Mouse (Mus musculus) hindbrain, embryonic 14.5 days (tissue): ENCODE data around the gene Eif4e3. TPM values are rescaled to one million over a fixed set of nuclear protein-coding genes. Genes with fewer than 3 reads are reported as not detected.

Experiments
- ATAC-seq: fragments of 200-750 bp; cut with Nextera tagmentation; 2 replicates; pipeline ENCODE4 v1.8.0; 2017; ENCODE audit warnings: moderate number of reproducible peaks, mild to moderate bottlenecking, moderate TSS enrichment, moderate library complexity; ENCODE audit not compliant: low FRiP score
- DNase-seq: peaks from one replicate; pipeline ENCODE4 v3.0.0-alpha.2; 2015; ENCODE audit warnings: low spot score
- H3K27ac ChIP-seq: fragments of 300-500 bp; sonication (generic); 2 replicates; pipeline ENCODE4 v1.5.1; 2014; ENCODE audit warnings: mild to moderate bottlenecking, moderate library complexity
- H3K27me3 ChIP-seq: fragments of 300-500 bp; sonication (generic); 2 replicates; pipeline ENCODE4 v1.6.1; 2014; ENCODE audit warnings: mild to moderate bottlenecking, low read length, mixed read lengths; ENCODE audit not compliant: control insufficient read depth, insufficient read depth
- H3K36me3 ChIP-seq: fragments of 300-500 bp; sonication (generic); replicated peaks from 2 replicates; pipeline ENCODE4 v1.6.1; 2014; ENCODE audit not compliant: control insufficient read depth, insufficient read depth
- H3K4me1 ChIP-seq: fragments of 300-500 bp; sonication (generic); replicated peaks from 2 replicates; pipeline ENCODE4 v1.6.1; 2014; ENCODE audit warnings: antibody characterized with exemption, low read length, mixed read lengths; ENCODE audit not compliant: control insufficient read depth, insufficient read depth
- H3K4me2 ChIP-seq: fragments of 300-500 bp; sonication (generic); replicated peaks from 2 replicates; pipeline ENCODE4 v1.6.1; 2014; ENCODE audit warnings: mild to moderate bottlenecking, moderate library complexity
- H3K4me3 ChIP-seq: fragments of 300-500 bp; sonication (generic); replicated peaks from 2 replicates; pipeline ENCODE4 v1.5.1; 2014; ENCODE audit warnings: mild to moderate bottlenecking, low read length
- H3K9ac ChIP-seq: fragments of 300-500 bp; sonication (generic); 2 replicates; pipeline ENCODE4 v1.6.1; 2014
- H3K9me3 ChIP-seq: fragments of 300-500 bp; sonication (generic); 2 replicates; pipeline ENCODE4 v1.6.1; 2016; ENCODE audit warnings: low read length; ENCODE audit not compliant: control insufficient read depth
- WGBS: fragments of 180-500 bp; shearing (Covaris S2); extraction: QIAGEN DNeasy Blood & Tissue Kit; methylation state at CpG from one replicate; pipeline ENCODE4 v1.1.7; 2014; 5-methylcytosine and 5-hydroxymethylcytosine counted together
- polyA plus RNA-seq: library from polyadenylated mRNA; unstranded; fragments of >200 nt; fragmentation: Nextera tagmentation; extraction: Ambion mirVana; gene quantifications from 2 replicates; pipeline ENCODE4 v1.2.1, GENCODE M21; 2014

Eif4e3 gene
- polyA plus RNA-seq: 6.0 and 6.6 TPM in 2 replicates

DNA sequence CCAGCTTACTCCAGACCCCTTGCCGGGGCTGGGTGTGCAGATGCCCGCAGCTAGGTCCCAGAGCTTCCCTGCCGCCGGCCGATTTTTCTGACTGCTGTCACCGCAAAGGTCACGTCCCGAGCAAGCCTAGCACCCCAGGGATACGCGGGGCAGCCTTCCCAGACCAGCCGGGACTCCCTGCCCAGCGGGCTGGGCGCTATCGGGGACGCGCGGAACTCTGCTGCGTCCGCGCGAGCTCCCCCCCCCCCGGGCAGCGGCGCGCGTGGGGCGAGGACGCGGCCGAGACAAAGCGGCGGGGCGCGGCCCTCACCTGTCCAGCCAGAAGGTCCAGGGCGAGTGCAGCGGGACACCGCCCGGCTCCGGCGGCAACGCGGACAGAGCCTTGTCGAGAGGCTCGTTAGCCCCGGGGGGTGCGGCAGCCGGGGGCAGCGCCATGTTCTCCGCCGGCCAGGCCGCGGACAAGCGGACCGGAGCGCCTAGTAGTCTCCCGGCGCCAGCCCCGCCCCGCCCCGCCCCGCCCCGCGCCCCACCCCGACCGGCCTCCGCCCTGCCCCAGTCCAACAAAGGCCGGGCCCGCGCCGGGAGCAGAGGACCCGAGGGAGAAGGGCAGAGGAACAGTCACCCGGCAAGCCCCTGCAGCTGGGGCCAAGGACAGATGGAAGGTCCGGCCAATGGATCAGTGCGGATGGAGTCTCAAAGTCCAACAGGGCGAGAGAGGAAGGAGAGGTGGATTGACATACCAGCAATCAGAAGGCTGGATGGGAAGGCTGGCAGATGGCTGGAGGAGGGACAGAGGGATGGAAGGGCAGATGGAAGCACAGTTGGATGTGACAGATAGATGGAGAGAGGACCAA lies at the start of gene Eif4e3, which contains the start of gene Gm20696:
Gene Eif4e3, minus strand, starts transcription at position 454 of the 854 bp plus-strand sequence.
Gene Gm20696, minus strand, starts transcription at position 480 of the 854 bp plus-strand sequence.
- Histone ChIP-seq H3K4me3 (peak within 1 kb of the TSS; percentile 70), H3K9ac (peak within 1 kb of the TSS; percentile 82), H3K27me3 (peaks cover 9% of the 10 kb centered on the region; the same call in 1 of the 2 replicates), H3K27ac (peak within 1 kb of the TSS; percentile 63), H3K4me1 (peaks cover 44% of the 10 kb centered on the region), H3K36me3 (no peaks in the 10 kb centered on the region), H3K9me3 (no peaks in the 10 kb centered on the region), H3K4me2 (peak within 1 kb of the TSS; percentile 97)
- peak; percentile 46 for ATAC-seq
- WGBS: under 1% methylated on average over 70 of the region's 75 CpGs
- DNase-seq: peak; percentile 47

DNA sequence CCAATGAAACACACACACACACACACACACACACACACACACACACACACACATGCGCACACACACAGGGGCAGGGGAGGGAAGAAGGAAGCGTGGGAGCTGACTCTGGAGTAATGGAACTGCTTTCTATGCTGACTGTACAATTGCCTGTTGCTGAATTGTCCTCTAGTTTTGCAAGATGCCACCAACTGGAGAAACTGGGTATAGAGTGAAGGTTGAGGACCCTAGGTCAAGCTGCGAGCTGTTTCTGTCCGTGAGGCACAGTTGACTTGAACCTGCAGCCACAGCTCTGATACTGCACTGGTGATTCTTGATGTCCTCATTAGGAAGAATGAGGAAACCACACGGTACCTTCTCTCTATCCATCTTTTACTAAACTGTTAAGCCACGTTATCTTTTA lies 49.3 kb upstream of the Eif4e3 start:
- H3K27ac ChIP-seq: no peak overlapping the region
- ATAC-seq (no peak), DNase-seq (no peak)
- H3K4me1 ChIP-seq: no peaks in the 10 kb centered on the region
- no peaks in the 10 kb centered on the region for H3K36me3 ChIP-seq
- no peak overlapping the region for H3K4me2 ChIP-seq
- no peak overlapping the region for H3K9ac ChIP-seq
- H3K9me3 ChIP-seq: no peaks in the 10 kb centered on the region
- H3K4me3 ChIP-seq: no peak overlapping the region
- 74% methylated on average over 6 of the region's 6 CpGs for WGBS
- no peaks in the 10 kb centered on the region; the same call in 1 of the 2 replicates for H3K27me3 ChIP-seq

DNA sequence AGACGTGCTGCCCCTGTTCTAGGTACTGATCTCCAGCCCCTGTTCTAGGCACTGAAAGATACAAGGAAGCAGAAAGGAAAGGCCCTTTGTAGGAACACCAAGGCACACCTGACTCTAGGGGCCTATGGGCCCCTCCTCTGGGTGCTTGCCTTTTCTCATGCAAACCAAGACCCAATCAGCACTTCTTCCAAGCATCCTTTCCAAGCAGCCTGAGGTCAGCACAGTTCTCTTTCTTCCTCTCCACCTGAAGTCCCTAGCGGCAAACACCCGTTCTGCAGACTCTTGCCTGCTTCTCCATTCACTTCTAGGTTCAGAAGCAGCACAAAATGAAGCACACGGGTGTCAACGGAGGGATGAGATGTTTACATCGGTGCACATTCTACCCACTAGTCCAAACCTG lies 48.6 kb upstream of the Eif4e3 start:
- no peak overlapping the region for H3K27ac ChIP-seq
- no peak for ATAC-seq
- no peaks in the 10 kb centered on the region for H3K9me3 ChIP-seq
- DNase-seq: no peak
- no peaks in the 10 kb centered on the region for H3K36me3 ChIP-seq
- no peaks in the 10 kb centered on the region for H3K4me1 ChIP-seq
- no peak overlapping the region for H3K9ac ChIP-seq
- H3K27me3 ChIP-seq: no peaks in the 10 kb centered on the region; the same call in 1 of the 2 replicates
- no peak overlapping the region for H3K4me2 ChIP-seq
- no peak overlapping the region for H3K4me3 ChIP-seq
- 65% methylated on average over 6 of the region's 6 CpGs for WGBS

DNA sequence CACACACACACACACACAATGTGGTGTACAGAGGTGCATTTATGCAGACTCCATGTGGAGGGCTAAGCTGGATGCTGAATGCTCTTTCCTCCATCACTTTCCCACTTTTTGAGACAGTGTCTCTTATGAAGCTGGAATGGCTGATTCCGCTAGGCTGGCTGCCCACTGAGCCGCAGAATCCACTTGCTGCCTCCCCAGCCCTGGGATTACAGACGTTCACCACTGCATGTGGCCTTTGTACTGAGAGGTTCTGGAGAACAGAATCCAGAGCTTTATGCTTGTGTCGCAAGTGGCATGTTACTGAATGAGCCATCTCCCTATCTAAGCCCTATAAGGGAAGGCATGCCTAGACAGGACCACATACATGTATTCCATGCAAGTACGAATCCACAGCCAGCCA lies 46.7 kb upstream of the Eif4e3 start:
- DNase-seq (no peak), ATAC-seq (no peak)
- H3K27me3 ChIP-seq: no peaks in the 10 kb centered on the region
- no peak overlapping the region for H3K27ac ChIP-seq
- no peak overlapping the region for H3K4me2 ChIP-seq
- no peaks in the 10 kb centered on the region for H3K4me1 ChIP-seq
- no peak overlapping the region for H3K9ac ChIP-seq
- 79% methylated on average over 5 of the region's 5 CpGs for WGBS
- no peak overlapping the region for H3K4me3 ChIP-seq
- no peaks in the 10 kb centered on the region for H3K36me3 ChIP-seq
- no peaks in the 10 kb centered on the region for H3K9me3 ChIP-seq

DNA sequence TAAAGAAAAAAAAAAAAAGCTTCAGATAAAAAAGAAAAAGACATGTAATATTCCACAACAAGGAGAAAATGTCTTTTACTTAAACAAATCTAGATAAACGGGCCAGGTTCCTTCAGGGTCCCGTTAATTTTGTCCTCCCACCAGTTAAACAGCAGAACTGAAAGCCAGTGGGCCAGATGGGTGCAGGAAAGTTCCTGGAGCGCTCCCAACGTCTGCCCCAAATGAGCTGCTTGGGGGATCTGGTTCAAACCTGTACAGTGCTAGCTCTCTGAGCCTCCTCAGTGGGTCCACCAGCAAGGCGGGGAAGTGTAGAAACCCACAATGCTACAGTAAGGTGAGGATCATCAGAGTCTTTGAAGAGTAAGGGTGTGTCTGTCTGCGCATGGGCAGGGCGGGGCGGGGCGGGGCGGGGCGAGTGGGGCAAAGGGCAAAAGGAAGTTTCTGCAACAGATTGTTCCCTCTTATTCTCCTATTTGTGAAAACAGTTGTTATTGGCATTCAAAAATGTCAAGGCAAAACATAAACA lies 45.1 kb upstream of the Eif4e3 start:
- 74% methylated on average over 11 of the region's 11 CpGs for WGBS

DNA sequence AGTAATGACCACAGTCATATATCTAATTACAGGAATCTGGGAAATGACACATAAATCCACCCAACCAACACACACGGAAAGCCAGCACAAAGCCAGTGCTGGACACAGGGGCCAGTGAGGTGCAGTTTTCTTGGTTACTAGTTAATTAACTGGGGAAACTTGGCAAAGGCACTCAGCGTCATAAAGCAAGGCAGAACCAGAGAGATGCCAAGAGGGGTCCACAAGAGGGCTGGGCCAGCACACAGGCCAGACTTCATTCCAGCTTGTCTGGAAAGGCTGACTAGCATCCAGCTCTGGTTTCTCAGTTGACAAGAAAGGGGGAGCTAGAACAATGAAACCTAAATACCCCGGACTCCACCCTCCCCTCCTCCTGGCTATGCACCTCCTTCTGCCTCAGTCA lies 33.9 kb upstream of the Eif4e3 start:
- H3K4me3 ChIP-seq: no peak overlapping the region
- H3K27me3 ChIP-seq: 0 out of 2 replicates have a peak, but pooled peaks cover 10% of the 10 kb centered on the region
- no peak overlapping the region for H3K9ac ChIP-seq
- H3K9me3 ChIP-seq: no peaks in the 10 kb centered on the region
- DNase-seq (no peak), ATAC-seq (no peak)
- WGBS: 57% methylated on average over 3 of the region's 3 CpGs
- no peaks in the 10 kb centered on the region for H3K4me1 ChIP-seq
- H3K27ac ChIP-seq: no peak overlapping the region
- H3K36me3 ChIP-seq: no peaks in the 10 kb centered on the region
- H3K4me2 ChIP-seq: no peak overlapping the region

More for the DNA sequence above, 45.1 kb upstream of the Eif4e3 start:
- DNase-seq: no peak
- H3K9me3 ChIP-seq: no peaks in the 10 kb centered on the region
- no peak overlapping the region for H3K4me2 ChIP-seq
- H3K4me3 ChIP-seq: no peak overlapping the region
- H3K9ac ChIP-seq: no peak overlapping the region
- H3K4me1 ChIP-seq: no peaks in the 10 kb centered on the region
- H3K36me3 ChIP-seq: no peaks in the 10 kb centered on the region
- no peak overlapping the region for H3K27ac ChIP-seq
- no peak for ATAC-seq
- no peaks in the 10 kb centered on the region for H3K27me3 ChIP-seq

DNA sequence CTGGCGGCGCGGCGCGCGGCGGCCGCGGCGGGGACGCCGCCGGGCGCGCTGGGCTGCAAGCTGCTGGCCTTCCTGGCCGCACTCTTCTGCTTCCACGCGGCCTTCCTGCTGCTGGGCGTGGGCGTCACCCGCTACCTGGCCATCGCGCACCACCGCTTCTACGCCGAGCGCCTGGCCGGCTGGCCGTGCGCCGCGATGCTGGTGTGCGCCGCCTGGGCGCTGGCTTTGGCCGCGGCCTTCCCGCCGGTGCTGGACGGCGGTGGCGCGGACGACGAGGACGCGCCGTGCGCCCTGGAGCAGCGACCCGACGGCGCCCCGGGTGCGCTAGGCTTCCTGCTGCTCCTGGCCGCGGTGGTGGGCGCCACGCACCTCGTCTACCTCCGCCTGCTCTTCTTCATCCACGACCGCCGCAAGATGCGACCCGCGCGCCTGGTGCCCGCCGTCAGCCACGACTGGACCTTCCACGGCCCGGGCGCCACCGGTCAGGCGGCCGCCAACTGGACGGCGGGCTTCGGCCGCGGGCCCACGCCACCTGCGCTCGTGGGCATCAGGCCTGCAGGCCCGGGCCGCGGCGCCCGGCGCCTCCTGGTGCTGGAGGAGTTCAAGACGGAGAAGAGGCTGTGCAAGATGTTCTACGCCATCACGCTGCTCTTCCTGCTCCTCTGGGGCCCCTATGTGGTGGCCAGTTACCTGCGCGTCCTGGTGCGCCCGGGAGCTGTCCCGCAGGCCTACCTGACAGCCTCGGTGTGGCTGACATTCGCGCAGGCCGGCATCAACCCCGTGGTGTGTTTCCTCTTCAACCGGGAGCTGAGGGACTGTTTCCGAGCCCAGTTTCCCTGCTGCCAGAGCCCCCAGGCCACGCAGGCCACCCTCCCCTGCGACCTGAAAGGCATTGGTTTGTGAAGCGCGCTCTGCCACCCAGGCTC lies 26.6 kb upstream of the Eif4e3 start:
- peak overlapping the region; percentile 92 for H3K4me2 ChIP-seq
- ATAC-seq: peak; percentile 56; the same call in 1 of the 2 replicates
- H3K27me3 ChIP-seq: peaks cover 44% of the 10 kb centered on the region
- peak overlapping the region; percentile 92 for H3K27ac ChIP-seq
- no peaks in the 10 kb centered on the region for H3K9me3 ChIP-seq
- 1% methylated on average over 97 of the region's 110 CpGs for WGBS
- peak overlapping the region; percentile 78 for H3K4me3 ChIP-seq
- H3K9ac ChIP-seq: peak overlapping the region; percentile 94
- DNase-seq: no peak
- no peaks in the 10 kb centered on the region for H3K36me3 ChIP-seq
- peaks cover 20% of the 10 kb centered on the region for H3K4me1 ChIP-seq

DNA sequence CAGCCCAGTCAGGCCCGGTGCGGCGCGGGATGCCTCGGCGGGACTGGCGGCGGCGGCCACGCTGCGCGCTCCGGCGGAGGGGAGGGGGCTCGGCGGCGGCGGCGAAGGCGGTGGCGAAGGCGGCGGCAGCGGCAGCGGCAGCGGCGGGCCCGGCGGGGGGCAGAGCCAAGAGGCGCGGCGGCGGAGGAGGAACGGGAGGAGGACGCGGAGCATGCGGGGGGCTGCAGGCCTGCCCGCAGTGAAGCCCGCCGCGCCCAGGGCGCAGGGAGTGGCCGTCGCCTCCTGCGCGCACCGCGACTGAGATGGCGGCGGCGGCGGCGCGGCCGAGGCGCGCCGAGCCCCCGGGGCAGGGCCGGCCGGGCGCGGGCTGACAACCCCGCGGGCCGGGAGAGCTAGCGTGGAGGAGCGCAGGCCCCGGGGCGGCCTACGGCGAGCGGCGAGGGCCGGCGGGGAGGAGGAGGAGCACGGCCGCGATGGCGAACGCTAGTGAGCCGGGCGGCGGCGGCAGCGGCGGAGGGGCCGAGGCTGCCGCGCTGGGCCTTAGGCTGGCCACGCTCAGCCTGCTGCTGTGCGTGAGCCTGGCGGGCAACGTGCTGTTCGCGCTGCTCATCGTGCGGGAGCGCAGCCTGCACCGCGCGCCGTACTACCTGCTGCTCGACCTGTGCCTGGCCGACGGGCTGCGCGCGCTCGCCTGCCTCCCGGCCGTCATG lies 25.8 kb upstream of the Eif4e3 start, which contains the start of gene Gpr27:
Gene Gpr27, plus strand, starts transcription at position 474 of the 710 bp plus-strand sequence.
- ATAC-seq: peak; percentile 80
- DNase-seq: peak; percentile 52
- under 1% methylated on average over 63 of the region's 112 CpGs for WGBS

More for the DNA sequence above, 25.8 kb upstream of the Eif4e3 start, which contains the start of gene Gpr27:
- Histone ChIP-seq H3K9ac (peak within 1 kb of the TSS; percentile 94), H3K4me1 (peaks cover 20% of the 10 kb centered on the region), H3K4me2 (peak within 1 kb of the TSS; percentile 92), H3K9me3 (no peaks in the 10 kb centered on the region), H3K36me3 (no peaks in the 10 kb centered on the region), H3K27me3 (peaks cover 44% of the 10 kb centered on the region), H3K27ac (peak within 1 kb of the TSS; percentile 92), H3K4me3 (peak within 1 kb of the TSS; percentile 78)
